Mouse (Mus musculus) bone marrow, adult 2 months (tissue): ENCODE measurements around the gene Aldh1a3. TPM values are rescaled to one million over a fixed set of nuclear protein-coding genes. Genes with fewer than 3 reads are reported as not detected.
A peak's percentile ranks its signal among the peaks of the same experiment; 100 is the strongest.

ENCODE experiments used
- H3K27ac ChIP-seq: fragments of 200-500 bp; 2 replicates; pipeline ENCODE4 v1.5.1; 2012; ENCODE audit warnings: low read depth, mild to moderate bottlenecking, control low read depth, inconsistent platforms, low read length; ENCODE audit not compliant: control insufficient read depth, poor library complexity, insufficient read depth
- H3K4me1 ChIP-seq: fragments of 200-500 bp; 2 replicates; pipeline ENCODE4 v1.6.1; 2011; ENCODE audit warnings: low read length; ENCODE audit not compliant: control insufficient read depth, insufficient read depth
- H3K4me3 ChIP-seq: fragments of 200-500 bp; replicated peaks from 2 replicates; pipeline ENCODE3; 2011; ENCODE audit warnings: mild to moderate bottlenecking, low read depth, low read length, control low read depth; ENCODE audit not compliant: control insufficient read depth
- CTCF ChIP-seq: fragments of 200-500 bp; IDR thresholded peaks from 2 replicates; pipeline ENCODE4 v1.5.1; 2011; ENCODE audit warnings: low read length, control low read depth; ENCODE audit not compliant: control insufficient read depth, insufficient read depth
- POLR2A ChIP-seq: fragments of 200-500 bp; IDR thresholded peaks from 2 replicates; pipeline ENCODE4 v1.6.1; 2011; ENCODE audit warnings: low read depth, mild to moderate bottlenecking, control low read depth, low read length, borderline replicate concordance; ENCODE audit not compliant: control insufficient read depth
- WGBS: fragments of 180-500 bp; shearing (Covaris S2); methylation state at CpG from one replicate; pipeline ENCODE4 v1.1.7; 2018; 5-methylcytosine and 5-hydroxymethylcytosine counted together
- polyA plus RNA-seq: library from polyadenylated mRNA; stranded (reverse); fragments of >200 nt; gene quantifications from 2 replicates; pipeline ENCODE4 v1.2.4, GENCODE M21; 2011; ENCODE audit warnings: low replicate concordance; ENCODE audit not compliant: missing spikeins, insufficient read depth, insufficient read length

The Aldh1a3 gene
- polyA plus RNA-seq, 1 experiment: 2.0 TPM

GRCm38 (mm10) chr7:66387813-66388521 lies 39.4 kb downstream of the Aldh1a3 start, which contains the start of gene Lrrk1:
TSS of gene Lrrk1 (minus strand) at chr7:66388350.
- no peaks in the 10 kb centered on the region; the same call in 1 of the 2 replicates for H3K4me1 ChIP-seq
- WGBS: under 1% methylated on average over 70 of the region's 70 CpGs
- peak; percentile 92; the same call in 1 of the 2 replicates for TF ChIP-seq POLR2A
- TF ChIP-seq CTCF: peak; percentile 37; the same call in 1 of the 2 replicates
- peak within 1 kb of the TSS; percentile 77 for H3K4me3 ChIP-seq
- peak within 1 kb of the TSS; percentile 65 for H3K27ac ChIP-seq

- 2% methylated on average over 13 of the region's 13 CpGs for WGBS
- peak overlapping the region; percentile 65 for H3K27ac ChIP-seq
- H3K4me3 ChIP-seq: peak overlapping the region; percentile 77
- TF ChIP-seq CTCF (no peak), POLR2A (no peak)
- no peaks in the 10 kb centered on the region; the same call in 1 of the 2 replicates for H3K4me1 ChIP-seq
These were observed 39.9 kb downstream of the Aldh1a3 start for GRCm38 (mm10) chr7:66387419-66387812.

GRCm38 (mm10) chr7:66386411-66386810 lies 40.9 kb downstream of the Aldh1a3 start:
- Histone ChIP-seq H3K4me3 (no peak overlapping the region), H3K27ac (no peak overlapping the region), H3K4me1 (no peaks in the 10 kb centered on the region; the same call in 1 of the 2 replicates)
- TF ChIP-seq POLR2A (no peak), CTCF (no peak)
- WGBS: 91% methylated on average over 6 of the region's 6 CpGs

GRCm38 (mm10) chr7:66385826-66386225 lies 41.5 kb downstream of the Aldh1a3 start:
- 69% methylated on average over 12 of the region's 12 CpGs for WGBS
- H3K4me1 ChIP-seq: no peaks in the 10 kb centered on the region; the same call in 1 of the 2 replicates
- no peak overlapping the region for H3K4me3 ChIP-seq
- H3K27ac ChIP-seq: no peak overlapping the region
- no peak for TF ChIP-seq CTCF

GRCm38 (mm10) chr7:66384891-66385290 lies 42.4 kb downstream of the Aldh1a3 start:
- 69% methylated on average over 8 of the region's 8 CpGs for WGBS
- Histone ChIP-seq H3K27ac (no peak overlapping the region), H3K4me1 (no peaks in the 10 kb centered on the region; the same call in 1 of the 2 replicates), H3K4me3 (no peak overlapping the region)
- no peak for TF ChIP-seq POLR2A
- TF ChIP-seq CTCF: no peak

- TF ChIP-seq CTCF: no peak
- no peak for TF ChIP-seq POLR2A
- 3% methylated on average over 5 of the region's 5 CpGs for WGBS
- no peak overlapping the region for H3K4me3 ChIP-seq
- H3K4me1 ChIP-seq: no peaks in the 10 kb centered on the region; the same call in 1 of the 2 replicates
- no peak overlapping the region; the same call in 1 of the 2 replicates for H3K27ac ChIP-seq
These were observed 43.1 kb downstream of the Aldh1a3 start for GRCm38 (mm10) chr7:66384213-66384612.

GRCm38 (mm10) chr7:66376560-66376959 lies 50.8 kb downstream of the Aldh1a3 start:
- Histone ChIP-seq H3K4me1 (no peaks in the 10 kb centered on the region; the same call in 1 of the 2 replicates), H3K27ac (no peak overlapping the region), H3K4me3 (no peak overlapping the region)
- 71% methylated on average over 10 of the region's 10 CpGs for WGBS
- TF ChIP-seq CTCF: no peak
- no peak for TF ChIP-seq POLR2A

DNA sequence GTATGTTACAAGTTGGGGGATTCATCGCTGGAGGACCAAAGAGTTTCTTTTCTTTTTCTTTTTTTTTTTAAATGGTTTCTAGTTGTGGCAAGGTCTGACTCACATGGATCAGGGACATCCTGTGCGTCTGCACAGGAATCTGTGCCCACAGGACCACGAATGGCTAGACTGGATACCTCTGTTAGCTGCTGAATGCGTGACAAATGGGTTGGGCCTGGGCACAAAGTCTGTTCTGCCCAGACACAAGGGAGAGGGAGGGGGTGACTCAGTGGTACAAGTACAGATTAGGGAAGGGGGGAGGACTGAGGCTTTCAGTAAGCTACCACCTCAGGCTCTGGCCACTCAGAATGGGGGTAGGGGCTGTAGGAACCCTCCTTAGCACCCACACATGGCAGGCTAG lies 51.6 kb downstream of the Aldh1a3 start:
- Histone ChIP-seq H3K27ac (no peak overlapping the region), H3K4me1 (no peaks in the 10 kb centered on the region; the same call in 1 of the 2 replicates), H3K4me3 (no peak overlapping the region)
- WGBS: 70% methylated on average over 4 of the region's 4 CpGs
- TF ChIP-seq POLR2A (no peak), CTCF (no peak)
